Mouse (Mus musculus): ENCODE data around the gene Olfr1336. TPM values are rescaled to one million over a fixed set of nuclear protein-coding genes. Genes with fewer than 3 reads are reported as not detected.

Gene Olfr1336
- total RNA-seq (2014; rRNA removed) (not detected in 2 replicates), polyA plus RNA-seq (2015; fragmentation: Nextera tagmentation; extraction: Ambion mirVana) (not detected in 2 replicates)

- Histone ChIP-seq H3K4me1 (ENCODE audit: insufficient read depth, low read length) (no peaks in the 10 kb centered on the region), H3K4me3 (ENCODE audit: low read depth, low read length) (no peak within 1 kb of the TSS), H3K27ac (ENCODE audit: low read depth, low read length) (no peak within 1 kb of the TSS), H3K4me2 (ENCODE audit: low read depth, low read length, poor library complexity, severe bottlenecking) (no peak within 1 kb of the TSS), H3K36me3 (ENCODE audit: insufficient read depth, low read length) (no peaks in the 10 kb centered on the region), H3K27me3 (ENCODE audit: insufficient read depth, low read length) (no peaks in the 10 kb centered on the region), H3K9ac (replicated peaks; ENCODE audit: low read length, poor library complexity, severe bottlenecking) (no peak within 1 kb of the TSS), H3K9me3 (ENCODE audit: low read length) (no peaks in the 10 kb centered on the region)
- TF ChIP-seq CTCF (IDR thresholded peaks at IDR 0.05), result no peak
- ATAC-seq (ENCODE audit: low FRiP score) (no peak), DNase-seq (ENCODE audit: low spot score) (no peak)
Observed at GRCm38 (mm10) chr7:6455868-6456267, at the start of gene Olfr1336. Gene Olfr1336, plus strand, starts transcription at chr7:6456168.

DNA sequence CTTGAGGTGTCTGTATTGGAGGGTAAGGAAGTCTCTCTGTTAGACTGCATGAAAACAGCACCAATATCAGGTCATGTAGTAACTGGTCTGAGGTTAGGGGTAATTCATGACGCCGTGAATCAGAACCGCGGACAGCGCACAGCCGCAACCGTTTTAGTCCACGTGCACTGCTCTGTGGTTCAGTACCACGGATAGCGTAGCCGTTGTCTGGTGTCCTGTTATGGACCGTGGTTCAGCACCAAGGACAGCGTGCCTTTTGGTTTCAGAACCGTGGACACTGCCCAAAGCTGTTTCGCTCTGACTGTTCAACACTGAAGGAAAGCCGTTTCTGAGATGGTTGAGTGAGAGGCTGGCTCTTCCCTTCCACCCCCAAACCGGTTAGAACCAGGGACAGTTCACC lies 45.9 kb upstream of the Olfr1336 start, which contains the start of gene Gm20715:
Gene Gm20715 (plus strand): TSS at position 235 of the 400 bp plus-strand sequence.
- TF ChIP-seq CTCF (IDR thresholded peaks at IDR 0.05), result no peak
- ATAC-seq (ENCODE audit: low FRiP score), result peak; percentile 53; the same call in 1 of the 2 replicates
- no peak within 1 kb of the TSS for H3K4me2 ChIP-seq (ENCODE audit: low read depth, low read length, poor library complexity, severe bottlenecking)

GRCm38 (mm10) chr7:6414626-6415441 lies 41.1 kb upstream of the Olfr1336 start:
- peak; percentile 68 for DNase-seq (ENCODE audit: low spot score)
- Histone ChIP-seq H3K4me3 (ENCODE audit: low read depth, low read length) (peak overlapping the region; percentile 42), H3K27ac (ENCODE audit: low read depth, low read length) (0 out of 2 replicates have a peak overlapping the region, but pooled peaks have one; percentile 51), H3K9me3 (ENCODE audit: low read length) (no peaks in the 10 kb centered on the region), H3K4me1 (ENCODE audit: insufficient read depth, low read length) (no peaks in the 10 kb centered on the region), H3K36me3 (ENCODE audit: insufficient read depth, low read length) (no peaks in the 10 kb centered on the region), H3K27me3 (ENCODE audit: insufficient read depth, low read length) (no peaks in the 10 kb centered on the region), H3K9ac (replicated peaks; ENCODE audit: low read length, poor library complexity, severe bottlenecking) (peak overlapping the region; percentile 67), H3K4me2 (ENCODE audit: low read depth, low read length, poor library complexity, severe bottlenecking) (peak overlapping the region; percentile 51)
- no peak for TF ChIP-seq CTCF (IDR thresholded peaks at IDR 0.05)
- 8% methylated on average over 17 of the region's 22 CpGs for WGBS
- peak; percentile 91 for ATAC-seq (ENCODE audit: low FRiP score)

More for the DNA sequence above, 45.9 kb upstream of the Olfr1336 start, which contains the start of gene Gm20715:
- no peak within 1 kb of the TSS for H3K27ac ChIP-seq (ENCODE audit: low read depth, low read length)
- DNase-seq (ENCODE audit: low spot score), result peak; percentile 89
- no peak within 1 kb of the TSS for H3K9ac ChIP-seq (replicated peaks; ENCODE audit: low read length, poor library complexity, severe bottlenecking)
- WGBS, result 4% methylated on average over 17 of the region's 17 CpGs
- no peaks in the 10 kb centered on the region for H3K9me3 ChIP-seq (ENCODE audit: low read length)
- no peaks in the 10 kb centered on the region for H3K36me3 ChIP-seq (ENCODE audit: insufficient read depth, low read length)
- H3K4me3 ChIP-seq (ENCODE audit: low read depth, low read length), result no peak within 1 kb of the TSS
- H3K4me1 ChIP-seq (ENCODE audit: insufficient read depth, low read length), result no peaks in the 10 kb centered on the region
- no peaks in the 10 kb centered on the region for H3K27me3 ChIP-seq (ENCODE audit: insufficient read depth, low read length)

DNA sequence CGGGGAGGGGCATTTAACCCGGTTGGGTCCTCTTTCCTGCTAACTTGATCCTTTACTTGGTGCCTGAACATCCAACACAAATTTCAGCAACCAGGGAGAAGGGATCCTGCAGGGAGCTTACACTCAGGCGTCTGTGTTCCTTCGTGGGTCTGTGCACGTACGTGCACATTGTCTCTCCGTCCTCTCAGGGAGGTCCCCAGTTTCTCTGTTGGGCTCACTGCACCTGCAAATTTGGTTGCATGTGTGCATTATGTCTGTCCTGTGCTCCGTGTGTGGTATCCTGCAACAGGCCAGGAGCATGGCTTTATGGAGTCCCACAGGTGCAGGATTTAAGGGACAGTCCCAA lies 40.6 kb upstream of the Olfr1336 start:
- Histone ChIP-seq H3K4me2 (ENCODE audit: low read depth, low read length, poor library complexity, severe bottlenecking) (peak overlapping the region; percentile 51), H3K36me3 (ENCODE audit: insufficient read depth, low read length) (no peaks in the 10 kb centered on the region), H3K4me1 (ENCODE audit: insufficient read depth, low read length) (no peaks in the 10 kb centered on the region), H3K27me3 (ENCODE audit: insufficient read depth, low read length) (no peaks in the 10 kb centered on the region), H3K9ac (replicated peaks; ENCODE audit: low read length, poor library complexity, severe bottlenecking) (peak overlapping the region; percentile 67), H3K9me3 (ENCODE audit: low read length) (no peaks in the 10 kb centered on the region), H3K27ac (ENCODE audit: low read depth, low read length) (peak overlapping the region; percentile 51; the same call in 1 of the 2 replicates), H3K4me3 (ENCODE audit: low read depth, low read length) (peak overlapping the region; percentile 42)
- no peak for TF ChIP-seq CTCF (IDR thresholded peaks at IDR 0.05)
- ATAC-seq (ENCODE audit: low FRiP score) (peak; percentile 50), DNase-seq (ENCODE audit: low spot score) (no peak)
- WGBS, result 8% methylated on average over 8 of the region's 8 CpGs

DNA sequence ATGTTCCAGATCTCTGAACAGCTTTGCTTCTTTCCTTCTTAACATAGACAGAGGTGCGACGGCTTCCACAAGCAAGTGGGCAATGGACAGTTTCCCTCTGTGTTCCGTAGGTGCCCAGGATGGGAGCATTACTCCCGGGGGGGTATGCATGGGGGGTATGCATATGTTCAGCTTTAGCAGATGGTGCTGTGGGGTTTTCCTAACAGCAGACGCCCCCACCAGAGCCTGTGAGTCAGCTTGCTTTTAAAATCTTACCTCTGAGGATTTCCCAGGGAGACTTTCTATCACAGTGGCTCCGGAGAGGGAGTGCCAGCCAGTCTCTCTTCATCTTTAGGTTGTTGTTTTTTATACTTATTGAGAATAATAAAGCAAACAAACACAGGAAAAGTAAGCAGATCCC lies 36.1 kb upstream of the Olfr1336 start:
- Histone ChIP-seq H3K27me3 (ENCODE audit: insufficient read depth, low read length) (no peaks in the 10 kb centered on the region), H3K9ac (replicated peaks; ENCODE audit: low read length, poor library complexity, severe bottlenecking) (no peak overlapping the region), H3K4me3 (ENCODE audit: low read depth, low read length) (no peak overlapping the region), H3K4me2 (ENCODE audit: low read depth, low read length, poor library complexity, severe bottlenecking) (no peak overlapping the region), H3K9me3 (ENCODE audit: low read length) (no peaks in the 10 kb centered on the region), H3K4me1 (ENCODE audit: insufficient read depth, low read length) (no peaks in the 10 kb centered on the region), H3K27ac (ENCODE audit: low read depth, low read length) (no peak overlapping the region), H3K36me3 (ENCODE audit: insufficient read depth, low read length) (no peaks in the 10 kb centered on the region)
- ATAC-seq (ENCODE audit: low FRiP score), result no peak
- 79% methylated on average over 6 of the region's 6 CpGs for WGBS
- no peak for TF ChIP-seq CTCF (IDR thresholded peaks at IDR 0.05)
- DNase-seq (ENCODE audit: low spot score), result no peak

- Histone ChIP-seq H3K4me2 (ENCODE audit: low read depth, low read length, poor library complexity, severe bottlenecking) (no peak overlapping the region), H3K27me3 (ENCODE audit: insufficient read depth, low read length) (no peaks in the 10 kb centered on the region), H3K9ac (replicated peaks; ENCODE audit: low read length, poor library complexity, severe bottlenecking) (no peak overlapping the region), H3K27ac (ENCODE audit: low read depth, low read length) (no peak overlapping the region), H3K36me3 (ENCODE audit: insufficient read depth, low read length) (peaks cover 13% of the 10 kb centered on the region; the same call in 1 of the 2 replicates), H3K4me3 (ENCODE audit: low read depth, low read length) (no peak overlapping the region), H3K9me3 (ENCODE audit: low read length) (peaks cover 5% of the 10 kb centered on the region; the same call in 1 of the 2 replicates), H3K4me1 (ENCODE audit: insufficient read depth, low read length) (no peaks in the 10 kb centered on the region)
- ATAC-seq (ENCODE audit: low FRiP score), result no peak
- DNase-seq (ENCODE audit: low spot score), result no peak
- WGBS, result 82% methylated on average over 3 of the region's 3 CpGs
- peak; percentile 37 for TF ChIP-seq CTCF (IDR thresholded peaks at IDR 0.05)
Observed at GRCm38 (mm10) chr7:6429381-6429780, 26.6 kb upstream of the Olfr1336 start.
